Mouse (Mus musculus): Measurements from ENCODE around the gene Zfyve28.

The Zfyve28 gene

DNA sequence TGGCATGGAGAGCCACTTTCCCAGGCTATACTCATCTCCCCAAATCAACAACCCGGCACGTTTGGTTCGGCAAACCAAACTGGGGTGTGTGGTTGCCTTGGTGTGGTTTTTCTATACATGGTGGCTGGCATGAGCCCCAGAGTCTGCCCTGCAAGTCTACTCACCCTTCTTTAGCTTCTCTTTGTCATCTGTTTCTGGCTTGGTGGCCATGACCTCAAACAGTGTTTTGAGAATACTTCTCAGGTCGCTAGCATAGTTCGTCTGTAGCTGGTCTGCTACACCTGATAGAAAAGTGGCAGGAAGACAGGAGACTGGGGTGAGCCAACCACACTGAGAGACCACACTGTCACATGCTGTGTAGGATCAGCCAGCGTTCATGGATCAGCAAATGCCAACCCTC lies 89.6 kb downstream of the Zfyve28 start:
- no peak for DNase-seq

GRCm38 (mm10) chr5:34197243-34197642 lies 91.0 kb downstream of the Zfyve28 start:
- peak; percentile 77 for DNase-seq

DNA sequence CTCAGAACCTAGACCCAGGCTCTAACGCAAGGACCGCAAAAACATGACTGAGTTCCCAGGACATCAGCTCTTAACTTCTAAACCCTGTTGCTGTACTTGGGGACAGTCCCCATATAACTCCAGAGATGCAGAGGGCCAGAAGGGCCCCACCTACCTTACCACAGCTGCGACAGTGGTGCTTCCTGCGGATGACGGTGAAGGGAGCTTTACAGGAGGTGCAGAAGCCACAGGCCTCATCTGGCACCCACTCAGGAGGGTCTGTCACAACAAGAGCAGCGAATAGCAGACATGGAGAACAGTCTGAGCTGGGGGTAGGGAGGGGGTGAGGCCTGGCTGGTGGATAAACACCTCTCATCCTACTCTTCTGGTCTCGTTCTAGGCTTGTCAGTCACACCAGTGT lies 91.8 kb downstream of the Zfyve28 start:
- DNase-seq = peak; percentile 91

DNA sequence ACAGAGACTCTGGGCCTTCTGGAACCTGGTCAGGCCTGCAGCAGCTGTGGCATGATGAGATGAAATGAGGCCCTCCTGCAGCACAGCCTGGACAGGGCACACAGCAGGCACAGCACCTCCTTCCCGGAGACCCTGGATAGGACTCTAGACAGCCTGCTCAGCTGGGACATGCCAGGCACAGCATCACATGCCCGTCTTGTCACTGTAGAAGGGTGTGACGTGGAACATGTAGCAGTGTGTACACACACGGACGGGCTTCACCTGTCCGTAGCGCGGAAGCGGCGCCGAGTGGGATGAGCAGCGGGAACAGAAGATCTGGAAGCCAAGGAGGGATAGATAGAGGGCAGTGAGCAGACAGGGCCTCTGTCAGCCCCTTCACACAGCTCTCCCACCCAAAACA lies 92.5 kb downstream of the Zfyve28 start:
- DNase-seq = peak; percentile 88

GRCm38 (mm10) chr5:34194975-34195662 lies 93.1 kb downstream of the Zfyve28 start:
- DNase-seq = peak; percentile 80

DNA sequence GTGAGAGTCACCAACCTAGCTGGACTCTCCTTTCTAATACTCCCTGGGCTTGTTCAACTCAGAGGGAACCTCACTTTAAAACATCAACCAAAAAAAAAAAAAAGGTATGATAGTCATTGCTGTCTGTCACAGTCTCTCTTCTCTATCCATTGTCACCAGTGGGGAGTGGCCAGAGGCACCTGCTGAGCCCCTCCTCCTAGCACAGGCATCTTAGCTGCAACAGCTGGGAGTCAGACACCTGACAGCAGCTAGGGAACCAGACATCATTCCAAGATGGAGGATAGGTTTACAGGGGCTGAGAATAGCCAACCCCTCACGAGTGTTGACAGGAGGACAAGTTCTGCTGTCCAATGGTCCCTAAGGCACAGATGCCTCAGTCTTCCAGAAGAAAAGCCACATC lies 93.8 kb downstream of the Zfyve28 start:
- DNase-seq = no peak

DNA sequence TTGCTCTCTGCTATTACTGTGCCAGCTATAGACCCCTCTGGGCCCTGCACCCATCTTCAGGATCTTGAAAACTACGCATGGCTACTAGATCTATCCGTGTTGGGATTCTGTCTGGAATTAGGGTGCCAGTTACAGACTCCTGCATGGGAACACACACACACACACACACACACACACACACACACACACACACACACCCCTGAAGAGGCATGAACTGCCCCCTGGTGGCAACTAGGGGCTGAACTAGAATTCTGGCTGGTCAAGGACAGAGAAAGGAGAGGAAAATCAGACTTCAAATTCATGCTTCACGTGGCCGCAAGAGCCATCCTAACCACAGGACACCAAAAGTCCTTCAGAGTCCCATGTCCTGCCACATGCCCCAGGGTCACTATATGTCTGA lies 96.4 kb downstream of the Zfyve28 start:
- no peak for DNase-seq

DNA sequence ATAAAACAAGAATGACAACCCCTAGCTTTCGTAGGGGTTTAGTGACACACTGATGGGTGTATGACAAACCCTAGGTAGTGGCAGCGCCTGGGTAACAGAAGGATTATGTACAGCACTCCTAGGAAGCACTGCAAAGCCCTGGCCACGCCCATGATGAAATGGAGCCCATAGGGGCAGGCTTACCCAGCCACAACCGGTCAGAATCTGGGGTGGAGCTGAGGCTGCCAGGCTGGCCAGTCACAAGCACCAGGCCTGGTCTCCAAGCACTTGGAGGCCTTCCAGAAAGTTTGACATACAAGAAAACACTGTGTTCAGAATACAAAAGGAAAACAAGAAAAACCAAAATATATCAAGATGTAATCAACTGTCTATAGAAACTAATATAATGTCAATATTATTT lies 97.2 kb downstream of the Zfyve28 start:
- DNase-seq = peak; percentile 96

DNA sequence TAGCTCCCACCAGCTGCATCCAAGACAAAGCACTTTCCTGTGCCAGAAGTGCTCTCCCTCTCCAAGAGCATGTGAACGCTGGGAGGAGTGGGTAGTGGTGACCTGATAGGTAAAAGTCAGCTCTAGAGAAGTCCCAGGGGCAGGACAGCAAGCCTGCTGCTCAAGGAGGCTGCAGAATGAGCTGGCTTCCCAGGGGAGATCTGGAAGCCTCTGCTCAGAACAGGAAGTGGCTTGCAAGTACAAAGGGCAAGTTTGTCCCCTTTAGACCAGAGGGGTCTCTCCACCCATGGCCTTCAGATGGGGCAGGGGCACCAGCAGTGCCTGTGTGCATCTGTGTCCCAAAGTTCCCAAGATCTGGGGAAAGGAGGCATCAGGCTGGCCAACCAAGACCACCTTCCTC lies 98.7 kb downstream of the Zfyve28 start:
- peak; percentile 93 for DNase-seq

DNA sequence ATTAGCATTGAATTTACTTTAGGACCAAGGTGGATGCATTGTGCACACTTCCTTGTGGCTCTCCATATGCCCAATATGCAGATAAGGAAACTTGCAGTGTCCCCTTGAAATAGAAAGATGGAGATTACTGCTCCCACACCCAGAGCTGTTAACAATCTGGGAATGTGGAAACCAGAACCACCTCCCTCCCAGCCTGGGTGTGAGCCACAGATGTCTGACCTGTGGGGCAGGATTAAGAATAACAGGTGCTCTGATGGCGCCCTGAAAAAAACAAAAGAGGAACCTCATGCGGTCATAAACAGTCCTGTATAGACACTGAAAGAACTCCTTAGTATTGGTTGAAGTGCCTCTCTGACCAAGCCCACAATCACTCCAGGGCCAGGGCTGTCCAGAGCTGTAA lies 99.4 kb downstream of the Zfyve28 start:
- peak; percentile 88 for DNase-seq

GRCm38 (mm10) chr5:34187601-34188316 lies 100.5 kb downstream of the Zfyve28 start, which contains the start of gene Mxd4:
TSS of gene Mxd4 (minus strand) at chr5:34187720.
- DNase-seq = peak; percentile 100

GRCm38 (mm10) chr5:34186961-34187391 lies 101.3 kb downstream of the Zfyve28 start:
- peak; percentile 98 for DNase-seq

GRCm38 (mm10) chr5:34186391-34186790 lies 101.9 kb downstream of the Zfyve28 start:
- peak; percentile 94 for DNase-seq

DNA sequence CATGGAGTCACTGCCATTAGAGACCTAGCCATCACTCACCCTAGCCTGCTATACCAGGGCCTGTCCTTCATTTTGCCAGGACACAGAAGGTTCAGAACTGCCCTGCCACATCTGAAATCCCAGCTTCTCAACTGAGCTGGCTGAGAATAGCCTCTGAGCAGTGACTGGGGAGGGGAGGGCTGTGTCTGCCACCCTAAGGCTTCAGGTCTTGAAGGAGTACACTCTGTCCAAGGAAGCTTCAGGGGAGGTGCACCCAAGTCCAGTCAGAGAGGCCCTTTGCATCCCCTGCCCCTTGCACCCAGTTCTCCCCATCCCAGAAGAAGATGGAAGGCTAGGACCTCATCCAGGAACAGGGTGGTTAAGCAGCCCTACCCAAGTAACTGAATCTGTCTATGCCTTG lies 102.5 kb downstream of the Zfyve28 start:
- peak; percentile 92 for DNase-seq

DNA sequence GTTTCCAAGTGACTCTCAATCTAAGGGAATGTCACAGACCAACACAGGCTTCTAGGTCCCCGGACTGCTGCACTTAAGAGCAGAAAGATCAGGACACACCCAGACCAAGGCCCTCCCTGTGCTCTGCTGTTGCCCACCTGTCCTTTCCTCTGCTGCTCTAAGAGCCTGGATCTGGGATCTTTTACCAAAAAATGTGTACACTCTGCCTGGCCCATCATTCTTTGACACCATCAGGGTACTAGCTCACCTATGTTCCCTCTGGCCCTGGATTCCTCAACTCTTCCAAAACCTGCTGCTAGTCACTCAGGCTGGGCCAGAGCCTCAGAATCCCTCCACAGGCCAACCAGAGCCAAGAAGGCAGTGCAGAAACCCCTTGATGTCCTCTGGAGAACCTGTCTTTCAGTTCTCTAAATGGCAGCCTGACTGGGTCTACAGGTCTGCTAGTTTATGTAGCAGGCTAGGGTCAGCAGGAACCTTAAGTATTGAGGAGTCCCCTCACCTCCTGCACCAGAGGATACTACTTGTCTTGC lies 103.1 kb downstream of the Zfyve28 start:
- peak; percentile 90 for DNase-seq

GRCm38 (mm10) chr5:34183976-34184375 lies 104.3 kb downstream of the Zfyve28 start:
- peak; percentile 90 for DNase-seq

- peak; percentile 99 for DNase-seq
These were observed 104.9 kb downstream of the Zfyve28 start for GRCm38 (mm10) chr5:34183156-34183880.

GRCm38 (mm10) chr5:34182486-34182885 lies 105.8 kb downstream of the Zfyve28 start:
- peak; percentile 98 for DNase-seq

GRCm38 (mm10) chr5:34177821-34178220 lies 110.4 kb downstream of the Zfyve28 start:
- peak; percentile 84 for DNase-seq

- DNase-seq = peak; percentile 86
These were observed 111.2 kb downstream of the Zfyve28 start for GRCm38 (mm10) chr5:34177091-34177490.

- peak; percentile 84 for DNase-seq
These were observed 111.6 kb downstream of the Zfyve28 start for GRCm38 (mm10) chr5:34176691-34177090.

- peak; percentile 87 for DNase-seq
These were observed 112.9 kb downstream of the Zfyve28 start for GRCm38 (mm10) chr5:34175403-34175694.

- peak; percentile 87 for DNase-seq
These were observed 113.5 kb downstream of the Zfyve28 start for GRCm38 (mm10) chr5:34174550-34175402.

Measured in heart, adult 11 months (tissue).